In the genomic region with DNA sequence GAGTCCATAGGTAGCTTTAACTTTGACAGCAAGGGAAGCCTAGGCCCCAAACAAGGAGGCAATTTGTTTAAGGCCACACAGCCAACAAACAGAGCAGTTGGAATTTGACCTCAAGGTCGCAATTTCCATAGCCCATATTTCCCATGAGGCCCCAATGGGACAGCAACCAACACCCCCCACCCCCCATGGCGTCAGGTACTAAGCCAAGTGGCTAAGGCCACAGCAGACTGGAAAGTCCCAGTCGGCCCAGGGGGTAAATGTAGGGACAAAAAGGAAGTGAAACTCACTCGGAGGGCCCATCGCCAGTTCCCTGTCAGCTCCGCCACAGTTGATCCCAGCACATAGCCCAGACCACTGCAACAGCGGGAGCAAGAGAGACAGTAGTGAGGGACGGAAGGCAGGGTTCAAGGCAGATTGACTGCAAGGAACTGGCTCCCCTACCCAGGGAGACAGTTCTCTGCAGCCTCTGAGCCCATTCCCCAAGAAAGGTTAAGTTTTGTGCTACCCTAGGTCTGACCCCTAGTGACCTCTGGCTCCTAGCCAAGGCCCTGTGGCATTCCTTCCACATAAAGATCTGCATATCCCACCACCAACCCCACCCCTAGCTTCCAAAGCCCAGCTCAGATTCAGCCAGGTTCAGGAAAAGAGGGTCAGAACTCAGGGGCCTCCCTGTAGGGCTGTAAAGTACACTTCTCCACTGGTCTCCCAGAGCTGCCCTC, we compare ENCODE assay signal across 9 mouse cellular contexts. TPM values are rescaled to one million over a fixed set of nuclear protein-coding genes. Genes with fewer than 3 reads are reported as not detected.
DNase-seq lines count a peak whose midpoint lies in the region; ATAC-seq and TF ChIP-seq lines count a peak whose summit lies in the region.
"Had no signal": no experiment of that assay in that cellular context is flagged by ENCODE, and none has a peak within 500 bp of the region (broad histone marks: within the 10 kb centered on the region; RNA-seq: fewer than 3 reads in every experiment).

No protein-coding gene starts in this region.

- 66% methylated on average over 8 of the region's 8 CpGs for WGBS in stomach, embryonic 14.5 days
- 52% methylated on average over 8 of the region's 8 CpGs for WGBS in stomach, postnatal 0 days
- 52% methylated on average over 8 of the region's 8 CpGs for WGBS in hindbrain, postnatal 0 days

- H3K4me3 ChIP-seq in stomach, embryonic 14.5 days (ENCODE audit: low read depth, low read length): no peak overlapping the region
- H3K4me3 ChIP-seq in stomach, postnatal 0 days (ENCODE audit: low read depth, low read length): no peak overlapping the region
- H3K4me3 ChIP-seq in hindbrain, postnatal 0 days (ENCODE audit: low read length): no peak overlapping the region
- H3K4me3 ChIP-seq: limb, embryonic 15.5 days had no signal

- H3K27me3 ChIP-seq in stomach, embryonic 14.5 days (ENCODE audit: control insufficient read depth, insufficient read depth, low read length): no peaks in the 10 kb centered on the region
- H3K27me3 ChIP-seq in stomach, postnatal 0 days (ENCODE audit: control insufficient read depth, insufficient read depth, low read length): no peaks in the 10 kb centered on the region
- no peaks in the 10 kb centered on the region for H3K27me3 ChIP-seq in hindbrain, postnatal 0 days (ENCODE audit: insufficient read depth, low read length)
- H3K27me3 ChIP-seq: limb, embryonic 15.5 days had no signal

- TF ChIP-seq EP300 in stomach, postnatal 0 days (optimal IDR thresholded peaks at IDR 0.05): no peak

- no peak overlapping the region for H3K27ac ChIP-seq in stomach, embryonic 14.5 days (ENCODE audit: low read length)
- H3K27ac ChIP-seq in stomach, postnatal 0 days (replicated peaks): no peak overlapping the region
- H3K27ac ChIP-seq in hindbrain, postnatal 0 days: no peak overlapping the region
- H3K27ac ChIP-seq: limb, embryonic 15.5 days had no signal

- TF ChIP-seq CTCF in stomach, postnatal 0 days (IDR thresholded peaks at IDR 0.05; ENCODE audit: low read depth): no peak
- no peak for TF ChIP-seq CTCF in hindbrain, postnatal 0 days (IDR thresholded peaks at IDR 0.05; ENCODE audit: low read depth)

- DNase-seq in stomach, postnatal 0 days (ENCODE audit: low spot score): no peak
- DNase-seq in kidney, postnatal 4 days: peak; percentile 40 to 55
- DNase-seq in spleen, postnatal 36 days (ENCODE audit: low spot score in 2 of 2): peak; percentile 78 to 82
- no peak for DNase-seq in hindbrain, postnatal 0 days (ENCODE audit: low spot score)
- DNase-seq in thymus, postnatal 10 days (ENCODE audit: low spot score in 2 of 2): no peak
- DNase-seq in layer of hippocampus, adult 18-20 months (ENCODE audit: low spot score in 2 of 2): no peak

- no peak overlapping the region for H3K9ac ChIP-seq in stomach, embryonic 14.5 days (replicated peaks; ENCODE audit: low read depth, low read length)
- no peak overlapping the region for H3K9ac ChIP-seq in stomach, postnatal 0 days (ENCODE audit: low read length)
- H3K9ac ChIP-seq in hindbrain, postnatal 0 days (replicated peaks; ENCODE audit: low read length): no peak overlapping the region
- H3K9ac ChIP-seq: limb, embryonic 15.5 days had no signal

- H3K4me2 ChIP-seq in stomach, embryonic 14.5 days (replicated peaks; ENCODE audit: low read depth, low read length): no peak overlapping the region
- H3K4me2 ChIP-seq in stomach, postnatal 0 days (replicated peaks; ENCODE audit: low read depth): no peak overlapping the region
- H3K4me2 ChIP-seq in hindbrain, postnatal 0 days (ENCODE audit: low read depth, low read length): no peak overlapping the region
- H3K4me2 ChIP-seq: limb, embryonic 15.5 days had no signal

- ATAC-seq in stomach, embryonic 14.5 days (ENCODE audit: insufficient number of reproducible peaks, insufficient read depth, low FRiP score, low read depth): 0 out of 2 replicates have a peak, but pooled peaks have one; percentile 14
- ATAC-seq in stomach, postnatal 0 days (ENCODE audit: low FRiP score, low TSS enrichment): no peak
- ATAC-seq in granulocyte monocyte progenitor cell, adult 5-6 weeks (replicated peaks; ENCODE audit: poor library complexity, severe bottlenecking): peak; percentile 90
- no peak for ATAC-seq in hindbrain, postnatal 0 days

- no peaks in the 10 kb centered on the region for H3K9me3 ChIP-seq in stomach, embryonic 14.5 days (ENCODE audit: control insufficient read depth, low read depth, low read length)
- H3K9me3 ChIP-seq in stomach, postnatal 0 days (ENCODE audit: control insufficient read depth, low read length): no peaks in the 10 kb centered on the region
- no peaks in the 10 kb centered on the region for H3K9me3 ChIP-seq in hindbrain, postnatal 0 days (ENCODE audit: low read length)
- H3K9me3 ChIP-seq: limb, embryonic 15.5 days had no signal

- no peaks in the 10 kb centered on the region for H3K36me3 ChIP-seq in stomach, embryonic 14.5 days (ENCODE audit: control insufficient read depth, insufficient read depth, low read length)
- no peaks in the 10 kb centered on the region for H3K36me3 ChIP-seq in stomach, postnatal 0 days (ENCODE audit: control insufficient read depth, insufficient read depth, low read length)
- no peaks in the 10 kb centered on the region for H3K36me3 ChIP-seq in hindbrain, postnatal 0 days (ENCODE audit: insufficient read depth, low read length)
- H3K36me3 ChIP-seq: limb, embryonic 15.5 days had no signal

- H3K4me1 ChIP-seq in stomach, embryonic 14.5 days (ENCODE audit: control insufficient read depth, insufficient read depth, low read length): 0 out of 2 replicates have a peak, but pooled peaks cover 6% of the 10 kb centered on the region
- no peaks in the 10 kb centered on the region for H3K4me1 ChIP-seq in stomach, postnatal 0 days (replicated peaks; ENCODE audit: control insufficient read depth, insufficient read depth)
- H3K4me1 ChIP-seq in hindbrain, postnatal 0 days (ENCODE audit: insufficient read depth, low read length): no peaks in the 10 kb centered on the region

RNA-seq across cellular contexts. Expression of a gene that starts 12.1 kb away (rescaled TPM):
- 0.32 TPM in 1 of 2 replicates, not detected in the other for polyA plus RNA-seq in stomach, embryonic 14.5 days (2014; fragmentation: Nextera tagmentation; extraction: Ambion mirVana)
- polyA plus RNA-seq in stomach, postnatal 0 days (2015; fragmentation: Nextera tagmentation; extraction: Ambion mirVana): 0.75 and 1.0 TPM in 2 replicates
- 32.1 and 46.2 TPM in 2 replicates for total RNA-seq in granulocyte monocyte progenitor cell, adult 5-6 weeks (2014; fragmentation: Nextera tagmentation)
- 21.8 and 23.0 TPM in 2 replicates for total RNA-seq in granulocyte monocyte progenitor cell, adult 5-6 weeks (2017)
- 0.10 TPM in 1 of 2 replicates, not detected in the other for total RNA-seq in hindbrain, postnatal 0 days (2014; rRNA removed)
- polyA plus RNA-seq in hindbrain, postnatal 0 days (2015; fragmentation: Nextera tagmentation; extraction: Ambion mirVana): 0.13 and 0.25 TPM in 2 replicates
- under 1 TPM; 0.25 to 0.27 TPM for total RNA-seq in layer of hippocampus, adult 18-20 months (2021)

RNA-seq across cellular contexts. Expression of a gene that starts 48.5 kb away (rescaled TPM):
- polyA plus RNA-seq in stomach, embryonic 14.5 days (2014; fragmentation: Nextera tagmentation; extraction: Ambion mirVana): 2.3 and 3.0 TPM in 2 replicates
- 23.6 and 29.6 TPM in 2 replicates for polyA plus RNA-seq in stomach, postnatal 0 days (2015; fragmentation: Nextera tagmentation; extraction: Ambion mirVana)
- 27.1 and 41.2 TPM in 2 replicates for total RNA-seq in granulocyte monocyte progenitor cell, adult 5-6 weeks (2014; fragmentation: Nextera tagmentation)
- total RNA-seq in granulocyte monocyte progenitor cell, adult 5-6 weeks (2017): 5.6 TPM in 2 replicates
- total RNA-seq in hindbrain, postnatal 0 days (2014; rRNA removed): 58.5 and 66.0 TPM in 2 replicates
- polyA plus RNA-seq in hindbrain, postnatal 0 days (2015; fragmentation: Nextera tagmentation; extraction: Ambion mirVana): 7.0 and 7.2 TPM in 2 replicates
- total RNA-seq in layer of hippocampus, adult 18-20 months (2021): 100 to 1,000 TPM in 1 of 2 experiments, 10 to 100 TPM in 1; 95.6 to 103 TPM

Comparison
In these comparisons a context has a peak if more than half of its experiments do, and no peak if none do; other contexts are left out.
1. ATAC-seq: peak in stomach, embryonic 14.5 days (single experiment) and granulocyte monocyte progenitor cell, adult 5-6 weeks (single experiment); none in stomach, postnatal 0 days (single experiment) and hindbrain, postnatal 0 days (single experiment).
2. DNase-seq: peak in kidney, postnatal 4 days (2 of 2) and spleen, postnatal 36 days (2 of 2); none in stomach, postnatal 0 days (single experiment), hindbrain, postnatal 0 days (single experiment), thymus, postnatal 10 days (0 of 2) and layer of hippocampus, adult 18-20 months (0 of 2).
3. RNA of a gene that starts 12.1 kb away (total RNA-seq): 21.8 to 46.2 TPM in granulocyte monocyte progenitor cell, adult 5-6 weeks; 0.25 to 0.27 TPM in layer of hippocampus, adult 18-20 months and 0.10 TPM in hindbrain, postnatal 0 days; every median in the first group is over 10 times any median in the second.